13 mouse cellular contexts compared by ENCODE assay signal in the genomic region with DNA sequence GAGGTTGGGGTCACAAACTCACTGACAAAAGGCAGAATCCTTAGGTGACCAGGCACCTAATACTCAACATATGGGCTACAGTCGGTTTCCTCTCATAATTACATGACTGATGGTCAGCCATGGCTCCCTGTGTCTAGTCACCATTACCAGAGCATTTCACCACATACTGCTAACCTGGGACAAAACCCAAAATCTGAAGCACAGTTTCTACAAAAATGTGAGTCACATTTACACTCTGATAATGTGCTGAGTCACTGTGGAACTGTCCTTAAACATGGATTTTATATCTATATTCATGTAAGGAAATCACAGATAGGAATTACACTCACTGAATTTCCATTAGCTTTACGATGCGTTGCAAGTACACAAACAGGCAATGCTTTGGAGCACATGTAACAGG.
"Had no signal": no experiment of that assay in that cellular context is flagged by ENCODE, and none has a peak within 500 bp of the region (broad histone marks: within the 10 kb centered on the region; RNA-seq: fewer than 3 reads in every experiment).

No protein-coding gene starts in this region.

- H3K4me3 ChIP-seq: megakaryocyte, embryonic 14.5 days; midbrain, embryonic 13.5 days; midbrain, embryonic 15.5 days; neural tube, embryonic 12.5 days had no signal

- H3K36me3 ChIP-seq: midbrain, embryonic 15.5 days; neural tube, embryonic 12.5 days had no signal

- H3K27ac ChIP-seq: macrophage; midbrain, embryonic 13.5 days; midbrain, embryonic 15.5 days; neural tube, embryonic 12.5 days had no signal

- ATAC-seq: midbrain, embryonic 13.5 days; midbrain, embryonic 15.5 days had no signal

- DNase-seq: lung, adult 18-20 months; lung, embryonic 14.5 days; lung, postnatal 14 days; lung, postnatal 36 days; right cerebral cortex, postnatal 14 days; thymus, adult 18-20 months; thymus, postnatal 14 days; thymus, postnatal 36 days had no signal

- H3K9me3 ChIP-seq: megakaryocyte, embryonic 14.5 days; midbrain, embryonic 13.5 days; midbrain, embryonic 15.5 days; neural tube, embryonic 12.5 days had no signal

- H3K4me1 ChIP-seq: megakaryocyte, embryonic 14.5 days; neural tube, embryonic 12.5 days had no signal

- H3K27me3 ChIP-seq: midbrain, embryonic 13.5 days; midbrain, embryonic 15.5 days; neural tube, embryonic 12.5 days had no signal
